Mouse (Mus musculus): ENCODE data around the gene Oxsm. TPM values are rescaled to one million over a fixed set of nuclear protein-coding genes. Genes with fewer than 3 reads are reported as not detected.
A peak's percentile ranks its signal among the peaks of the same experiment; 100 is the strongest.

Oxsm gene
- polyA plus RNA-seq, 1 experiment from 2014 or later, result 2.3 TPM

DNA sequence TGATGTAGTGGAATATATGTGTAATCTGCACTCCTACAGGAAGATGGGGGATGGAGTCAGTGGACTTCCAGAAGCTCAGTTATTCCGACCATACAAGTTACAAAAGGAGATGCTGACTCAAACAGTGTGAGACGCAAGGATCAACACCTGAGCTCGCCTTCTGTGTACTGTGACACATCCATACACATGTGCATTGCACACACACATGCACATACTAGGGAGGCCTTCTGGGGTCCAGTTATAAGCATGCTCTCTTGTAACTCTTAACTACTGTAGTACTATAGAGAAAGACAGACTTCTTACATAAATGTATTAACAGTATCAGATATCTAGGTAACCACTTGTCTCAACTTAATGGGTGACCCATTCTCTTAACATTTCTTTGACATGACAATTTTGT, 24.1 kb upstream of the Oxsm start:
- 0 out of 4 replicates have a peak, but pooled peaks cover 0 to 4% of the 10 kb centered on the region in 2 experiments for H3K4me1 ChIP-seq (ENCODE audit: control insufficient read depth in 2 of 2, insufficient read depth in 2 of 2, low read length in 2 of 2)
- no peak overlapping the region for H3K9ac ChIP-seq (ENCODE audit: low read length)
- no peaks in the 10 kb centered on the region for H3K27me3 ChIP-seq (ENCODE audit: control insufficient read depth, insufficient read depth, low read length)
- no peak overlapping the region for H3K4me3 ChIP-seq (ENCODE audit: control insufficient read depth in 1 of 2, insufficient read depth in 1 of 2, low read depth in 1 of 2, low read length in 2 of 2)
- H3K36me3 ChIP-seq (ENCODE audit: control insufficient read depth, insufficient read depth, low read length), result peaks cover 23% of the 10 kb centered on the region
- 0 out of 4 replicates have a peak overlapping the region, but pooled peaks of 1 of the 2 experiments have one; percentile 14 for H3K27ac ChIP-seq (replicated peaks in 1 of 2; ENCODE audit: control insufficient read depth in 1 of 2, insufficient read depth in 1 of 2, low read depth in 2 of 2, low read length in 2 of 2)
- no peak overlapping the region for H3K4me2 ChIP-seq (ENCODE audit: low read length)
- no peak for ATAC-seq (ENCODE audit: insufficient number of reproducible peaks, insufficient read depth, low FRiP score, low read depth)
- H3K9me3 ChIP-seq (ENCODE audit: control insufficient read depth, low read length), result no peaks in the 10 kb centered on the region
- WGBS, result 80% methylated on average over 3 of the region's 3 CpGs

DNA sequence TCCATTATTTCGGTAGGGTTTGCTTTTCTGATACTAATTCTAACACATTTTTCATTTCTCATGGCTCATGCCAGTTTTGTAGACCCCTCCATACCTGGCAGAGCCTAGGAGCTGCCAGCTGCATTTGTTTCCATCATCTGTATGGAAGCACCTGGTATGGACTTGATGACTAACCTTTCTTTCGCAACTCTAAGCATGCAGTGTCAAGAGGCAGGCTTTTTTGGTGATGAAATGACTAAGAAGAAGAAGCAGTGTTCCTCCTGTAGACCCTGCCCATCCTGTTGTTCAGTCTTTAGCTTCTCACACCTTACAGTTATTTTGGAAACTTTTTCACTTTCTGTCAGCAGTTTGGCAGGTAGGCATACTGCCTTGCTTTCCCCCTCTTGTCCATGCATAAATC, 20.2 kb upstream of the Oxsm start:
- H3K4me1 ChIP-seq (ENCODE audit: control insufficient read depth in 2 of 2, insufficient read depth in 2 of 2, low read length in 2 of 2), result 0 out of 4 replicates have a peak, but pooled peaks cover 0 to 4% of the 10 kb centered on the region in 2 experiments
- no peak for ATAC-seq (ENCODE audit: insufficient number of reproducible peaks, insufficient read depth, low FRiP score, low read depth)
- no peak overlapping the region for H3K9ac ChIP-seq (ENCODE audit: low read length)
- 88% methylated on average over 2 of the region's 2 CpGs for WGBS
- no peak overlapping the region for H3K4me2 ChIP-seq (ENCODE audit: low read length)
- peaks cover 26% of the 10 kb centered on the region for H3K36me3 ChIP-seq (ENCODE audit: control insufficient read depth, insufficient read depth, low read length)
- no peaks in the 10 kb centered on the region for H3K27me3 ChIP-seq (ENCODE audit: control insufficient read depth, insufficient read depth, low read length)
- H3K27ac ChIP-seq (replicated peaks in 1 of 2; ENCODE audit: control insufficient read depth in 1 of 2, insufficient read depth in 1 of 2, low read depth in 2 of 2, low read length in 2 of 2), result no peak overlapping the region
- no peak overlapping the region for H3K4me3 ChIP-seq (ENCODE audit: control insufficient read depth in 1 of 2, insufficient read depth in 1 of 2, low read depth in 1 of 2, low read length in 2 of 2)
- H3K9me3 ChIP-seq (ENCODE audit: control insufficient read depth, low read length), result no peaks in the 10 kb centered on the region

- no peak overlapping the region for H3K4me3 ChIP-seq (ENCODE audit: control insufficient read depth in 1 of 2, insufficient read depth in 1 of 2, low read depth in 1 of 2, low read length in 2 of 2)
- no peaks in the 10 kb centered on the region for H3K27me3 ChIP-seq (ENCODE audit: control insufficient read depth, insufficient read depth, low read length)
- no peak for ATAC-seq (ENCODE audit: insufficient number of reproducible peaks, insufficient read depth, low FRiP score, low read depth)
- 81% methylated on average over 5 of the region's 5 CpGs for WGBS
- no peaks in the 10 kb centered on the region for H3K9me3 ChIP-seq (ENCODE audit: control insufficient read depth, low read length)
- no peaks in the 10 kb centered on the region for H3K4me1 ChIP-seq (ENCODE audit: control insufficient read depth in 2 of 2, insufficient read depth in 2 of 2, low read length in 2 of 2)
- H3K9ac ChIP-seq (ENCODE audit: low read length), result no peak overlapping the region
- H3K36me3 ChIP-seq (ENCODE audit: control insufficient read depth, insufficient read depth, low read length), result peaks cover 28% of the 10 kb centered on the region
- H3K27ac ChIP-seq (replicated peaks in 1 of 2; ENCODE audit: control insufficient read depth in 1 of 2, insufficient read depth in 1 of 2, low read depth in 2 of 2, low read length in 2 of 2), result no peak overlapping the region
- no peak overlapping the region for H3K4me2 ChIP-seq (ENCODE audit: low read length)
These were observed 17.4 kb upstream of the Oxsm start for GRCm38 (mm10) chr14:16267028-16267427.

GRCm38 (mm10) chr14:16261869-16262268, 12.3 kb upstream of the Oxsm start:
- Histone ChIP-seq H3K27ac (replicated peaks in 1 of 2; ENCODE audit: control insufficient read depth in 1 of 2, insufficient read depth in 1 of 2, low read depth in 2 of 2, low read length in 2 of 2) (no peak overlapping the region), H3K4me3 (ENCODE audit: control insufficient read depth in 1 of 2, insufficient read depth in 1 of 2, low read depth in 1 of 2, low read length in 2 of 2) (no peak overlapping the region), H3K9ac (ENCODE audit: low read length) (no peak overlapping the region), H3K36me3 (ENCODE audit: control insufficient read depth, insufficient read depth, low read length) (peaks cover 48% of the 10 kb centered on the region), H3K4me1 (ENCODE audit: control insufficient read depth in 2 of 2, insufficient read depth in 2 of 2, low read length in 2 of 2) (no peaks in the 10 kb centered on the region), H3K9me3 (ENCODE audit: control insufficient read depth, low read length) (no peaks in the 10 kb centered on the region), H3K27me3 (ENCODE audit: control insufficient read depth, insufficient read depth, low read length) (no peaks in the 10 kb centered on the region), H3K4me2 (ENCODE audit: low read length) (no peak overlapping the region)
- 81% methylated on average over 3 of the region's 3 CpGs for WGBS
- ATAC-seq (ENCODE audit: insufficient number of reproducible peaks, insufficient read depth, low FRiP score, low read depth), result no peak

DNA sequence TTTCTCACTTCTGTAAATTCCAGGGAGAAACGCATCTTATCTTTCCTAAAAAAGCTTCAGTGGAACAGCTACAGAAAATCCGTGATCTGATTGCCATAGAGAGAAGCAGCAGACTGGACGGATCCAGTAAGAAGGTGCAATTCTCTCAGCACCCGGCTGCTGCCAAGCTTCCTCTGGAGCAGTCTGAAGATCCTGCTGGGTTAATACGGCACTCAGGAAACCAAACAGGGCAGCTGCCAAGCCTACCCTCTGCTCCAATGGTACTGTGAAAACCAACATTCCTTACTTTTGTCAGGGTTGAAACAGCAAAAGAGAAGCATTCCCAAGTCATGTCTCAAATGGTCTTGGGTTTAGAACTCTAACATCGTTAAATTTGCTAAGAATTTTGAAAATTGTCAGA, 10.9 kb upstream of the Oxsm start:
- peaks cover 53% of the 10 kb centered on the region for H3K36me3 ChIP-seq (ENCODE audit: control insufficient read depth, insufficient read depth, low read length)
- no peaks in the 10 kb centered on the region for H3K9me3 ChIP-seq (ENCODE audit: control insufficient read depth, low read length)
- H3K4me1 ChIP-seq (ENCODE audit: control insufficient read depth in 2 of 2, insufficient read depth in 2 of 2, low read length in 2 of 2), result no peaks in the 10 kb centered on the region
- H3K27ac ChIP-seq (replicated peaks in 1 of 2; ENCODE audit: control insufficient read depth in 1 of 2, insufficient read depth in 1 of 2, low read depth in 2 of 2, low read length in 2 of 2), result no peak overlapping the region
- no peak overlapping the region for H3K4me2 ChIP-seq (ENCODE audit: low read length)
- no peak overlapping the region for H3K9ac ChIP-seq (ENCODE audit: low read length)
- H3K4me3 ChIP-seq (ENCODE audit: control insufficient read depth in 1 of 2, insufficient read depth in 1 of 2, low read depth in 1 of 2, low read length in 2 of 2), result no peak overlapping the region
- no peaks in the 10 kb centered on the region for H3K27me3 ChIP-seq (ENCODE audit: control insufficient read depth, insufficient read depth, low read length)
- WGBS, result 72% methylated on average over 6 of the region's 6 CpGs
- ATAC-seq (ENCODE audit: insufficient number of reproducible peaks, insufficient read depth, low FRiP score, low read depth), result no peak

GRCm38 (mm10) chr14:16256209-16256608, 6.6 kb upstream of the Oxsm start:
- Histone ChIP-seq H3K27ac (replicated peaks in 1 of 2; ENCODE audit: control insufficient read depth in 1 of 2, insufficient read depth in 1 of 2, low read depth in 2 of 2, low read length in 2 of 2) (no peak overlapping the region), H3K9me3 (ENCODE audit: control insufficient read depth, low read length) (no peaks in the 10 kb centered on the region), H3K4me3 (ENCODE audit: control insufficient read depth in 1 of 2, insufficient read depth in 1 of 2, low read depth in 1 of 2, low read length in 2 of 2) (no peak overlapping the region), H3K36me3 (ENCODE audit: control insufficient read depth, insufficient read depth, low read length) (peaks cover 49% of the 10 kb centered on the region), H3K4me1 (ENCODE audit: control insufficient read depth in 2 of 2, insufficient read depth in 2 of 2, low read length in 2 of 2) (no peaks in the 10 kb centered on the region), H3K4me2 (ENCODE audit: low read length) (no peak overlapping the region), H3K27me3 (ENCODE audit: control insufficient read depth, insufficient read depth, low read length) (no peaks in the 10 kb centered on the region), H3K9ac (ENCODE audit: low read length) (no peak overlapping the region)
- WGBS, result 66% methylated on average over 2 of the region's 2 CpGs
- no peak for ATAC-seq (ENCODE audit: insufficient number of reproducible peaks, insufficient read depth, low FRiP score, low read depth)

- Histone ChIP-seq H3K9ac (ENCODE audit: low read length) (no peak overlapping the region), H3K27me3 (ENCODE audit: control insufficient read depth, insufficient read depth, low read length) (no peaks in the 10 kb centered on the region), H3K36me3 (ENCODE audit: control insufficient read depth, insufficient read depth, low read length) (peaks cover 47% of the 10 kb centered on the region), H3K4me2 (ENCODE audit: low read length) (no peak overlapping the region), H3K4me1 (ENCODE audit: control insufficient read depth in 2 of 2, insufficient read depth in 2 of 2, low read length in 2 of 2) (no peaks in the 10 kb centered on the region), H3K9me3 (ENCODE audit: control insufficient read depth, low read length) (no peaks in the 10 kb centered on the region), H3K27ac (replicated peaks in 1 of 2; ENCODE audit: control insufficient read depth in 1 of 2, insufficient read depth in 1 of 2, low read depth in 2 of 2, low read length in 2 of 2) (no peak overlapping the region), H3K4me3 (ENCODE audit: control insufficient read depth in 1 of 2, insufficient read depth in 1 of 2, low read depth in 1 of 2, low read length in 2 of 2) (no peak overlapping the region)
- no peak for ATAC-seq (ENCODE audit: insufficient number of reproducible peaks, insufficient read depth, low FRiP score, low read depth)
- WGBS, result 96% methylated on average over 3 of the region's 3 CpGs
These were observed 6.1 kb upstream of the Oxsm start for GRCm38 (mm10) chr14:16255745-16256144.

DNA sequence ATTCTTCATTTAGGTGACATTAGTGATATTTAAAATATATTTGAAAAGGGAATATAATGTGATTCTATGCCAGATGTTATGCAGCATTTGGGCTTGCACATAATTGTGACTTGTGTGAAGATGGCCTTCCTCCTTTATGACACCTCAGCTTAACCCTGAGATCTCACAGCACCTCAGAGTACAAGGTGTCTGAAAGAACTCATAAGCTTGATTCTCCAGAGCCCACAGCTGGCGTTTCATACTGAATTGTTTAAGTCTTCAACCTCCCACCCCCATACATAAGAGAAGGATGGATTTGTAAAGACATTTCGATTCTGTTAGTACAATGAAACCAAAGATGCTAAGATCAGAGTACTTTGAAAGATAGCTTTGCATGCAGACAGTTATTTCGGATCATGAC, 491 bp upstream of the Oxsm start:
- no peak overlapping the region for H3K27ac ChIP-seq (replicated peaks in 1 of 2; ENCODE audit: control insufficient read depth in 1 of 2, insufficient read depth in 1 of 2, low read depth in 2 of 2, low read length in 2 of 2)
- peak overlapping the region; percentile 91 for H3K4me2 ChIP-seq (ENCODE audit: low read length)
- H3K4me3 ChIP-seq (ENCODE audit: control insufficient read depth in 1 of 2, insufficient read depth in 1 of 2, low read depth in 1 of 2, low read length in 2 of 2), result peak overlapping the region; percentile 74 to 98; a peak in 3 of 4 replicates
- no peak for ATAC-seq (ENCODE audit: insufficient number of reproducible peaks, insufficient read depth, low FRiP score, low read depth)
- 69% methylated on average over 3 of the region's 3 CpGs for WGBS
- H3K9ac ChIP-seq (ENCODE audit: low read length), result peak overlapping the region; percentile 95
- H3K9me3 ChIP-seq (ENCODE audit: control insufficient read depth, low read length), result no peaks in the 10 kb centered on the region
- peaks cover 0 to 13% of the 10 kb centered on the region in 2 experiments; a peak in 3 of 4 replicates for H3K4me1 ChIP-seq (ENCODE audit: control insufficient read depth in 2 of 2, insufficient read depth in 2 of 2, low read length in 2 of 2)
- no peaks in the 10 kb centered on the region for H3K27me3 ChIP-seq (ENCODE audit: control insufficient read depth, insufficient read depth, low read length)
- H3K36me3 ChIP-seq (ENCODE audit: control insufficient read depth, insufficient read depth, low read length), result peaks cover 8% of the 10 kb centered on the region

All from heart, embryonic 14.5 days (tissue).